Mouse (Mus musculus) adrenal gland, postnatal 0 days (tissue): ENCODE results near the gene Nobox. TPM values are rescaled to one million over a fixed set of nuclear protein-coding genes. Genes with fewer than 3 reads are reported as not detected.

Experiments
- polyA plus RNA-seq: library from polyadenylated mRNA; unstranded; fragments of >200 nt; fragmentation: Nextera tagmentation; extraction: Ambion mirVana; gene quantifications from 2 replicates; pipeline ENCODE4 v1.2.1, GENCODE M21; 2015

The Nobox gene
- 0.19 TPM in 1 of 2 replicates, not detected in the other for polyA plus RNA-seq

GRCm38 (mm10) chr6:43309454-43309853 is at the start of gene Nobox:
Gene Nobox, minus strand, starts transcription at chr6:43309554.

GRCm38 (mm10) chr6:43265363-43266041 is 43.9 kb downstream of the Nobox start, which contains the start of gene Arhgef5:
Gene Arhgef5, plus strand, starts transcription at chr6:43265582.

Other genes starting within 250 kb of the Nobox start
- not detected in 2 replicates for gene Olfr441, start 203.2 kb downstream of the Nobox start, polyA plus RNA-seq
- gene Olfr237-ps1, start 163.0 kb downstream of the Nobox start, polyA plus RNA-seq: not detected in 2 replicates
- not detected in 2 replicates for gene Olfr437, start 146.3 kb downstream of the Nobox start, polyA plus RNA-seq
- not detected in 2 replicates for gene Olfr13, start 137.4 kb downstream of the Nobox start, polyA plus RNA-seq
- not detected in 2 replicates for gene Olfr435, start 112.4 kb downstream of the Nobox start, polyA plus RNA-seq
- not detected in 2 replicates for gene Olfr434, start 96.5 kb downstream of the Nobox start, polyA plus RNA-seq
- not detected in 2 replicates for gene Olfr47, start 78.0 kb downstream of the Nobox start, polyA plus RNA-seq
- gene Arhgef5, start 44.0 kb downstream of the Nobox start, polyA plus RNA-seq: 2.3 and 4.1 TPM in 2 replicates